Mouse (Mus musculus): Measurements from ENCODE around the gene Ube2z. TPM values are rescaled to one million over a fixed set of nuclear protein-coding genes. Genes with fewer than 3 reads are reported as not detected.
"Not testable (repeated sequence)": the region's sequence is repeated elsewhere in the genome, so short reads cannot be mapped to it uniquely, and the experiment has no call there.

Gene Ube2z
- total RNA-seq (2021), result 10 to 100 TPM; 29.0 to 32.2 TPM

- intact Hi-C loops (cut with DNase I), result no loop called here
- DNase-seq (ENCODE audit: low spot score), result peak; percentile 95
These were observed at the start of gene Ube2z for GRCm38 (mm10) chr11:96065215-96065911. TSS of gene Ube2z (minus strand) at chr11:96065388.

GRCm38 (mm10) chr11:96114077-96114476 lies 48.9 kb upstream of the Ube2z start:
- no peak for DNase-seq (ENCODE audit: low spot score)
- intact Hi-C loops (cut with DNase I), result no loop called here

GRCm38 (mm10) chr11:96111751-96112150 lies 46.6 kb upstream of the Ube2z start, which contains the start of gene Calcoco2:
TSS of gene Calcoco2 (minus strand) at chr11:96111964.
- intact Hi-C loops (cut with DNase I), result no loop called here
- DNase-seq (ENCODE audit: low spot score), result no peak

- intact Hi-C loops (cut with DNase I); DNase-seq (ENCODE audit: low spot score): not testable (repeated sequence)
These were observed 45.8 kb upstream of the Ube2z start for GRCm38 (mm10) chr11:96110950-96111349.

- intact Hi-C loops (cut with DNase I), result no loop called here
- DNase-seq (ENCODE audit: low spot score), result no peak
These were observed 43.2 kb upstream of the Ube2z start for GRCm38 (mm10) chr11:96108376-96108775.

- intact Hi-C loops (cut with DNase I), result loop anchor here (1.0 to 5.0 kb wide), 3 partner anchors 34 to 216 kb away; no protein-coding TSS in a partner anchor
- no peak for DNase-seq (ENCODE audit: low spot score)
These were observed 28.2 kb upstream of the Ube2z start for GRCm38 (mm10) chr11:96093361-96093760.

GRCm38 (mm10) chr11:96092674-96093291 lies 27.6 kb upstream of the Ube2z start:
- no peak for DNase-seq (ENCODE audit: low spot score)
- intact Hi-C loops (cut with DNase I), result loop anchor here (1.0 to 5.0 kb wide), 3 partner anchors 35 to 215 kb away; no protein-coding TSS in a partner anchor

- no peak for DNase-seq (ENCODE audit: low spot score)
- intact Hi-C loops (cut with DNase I), result loop anchor here (5.0 kb wide), 1 partner anchor 214 kb away; no protein-coding TSS in a partner anchor
These were observed 25.9 kb upstream of the Ube2z start for GRCm38 (mm10) chr11:96091073-96091472.

- intact Hi-C loops (cut with DNase I), result no loop called here
- DNase-seq (ENCODE audit: low spot score), result no peak
These were observed 22.8 kb upstream of the Ube2z start for GRCm38 (mm10) chr11:96087981-96088380.

- intact Hi-C loops (cut with DNase I), result no loop called here
- no peak for DNase-seq (ENCODE audit: low spot score)
These were observed 17.5 kb upstream of the Ube2z start for GRCm38 (mm10) chr11:96082682-96083081.

- no peak for DNase-seq (ENCODE audit: low spot score)
- intact Hi-C loops (cut with DNase I), result no loop called here
These were observed 15.5 kb upstream of the Ube2z start for GRCm38 (mm10) chr11:96080736-96081135.

- intact Hi-C loops (cut with DNase I), result loop anchor here (5.0 kb wide), 1 partner anchor 39 kb away; no protein-coding TSS in a partner anchor
- DNase-seq (ENCODE audit: low spot score), result no peak
These were observed 11.3 kb upstream of the Ube2z start for GRCm38 (mm10) chr11:96076221-96077105.

- intact Hi-C loops (cut with DNase I), result loop anchor here (5.0 kb wide), 1 partner anchor 38 kb away; no protein-coding TSS in a partner anchor
These were observed 10.5 kb upstream of the Ube2z start, which contains the start of gene Atp5g1 for GRCm38 (mm10) chr11:96075509-96076220. TSS of gene Atp5g1 (minus strand) at chr11:96075670.

GRCm38 (mm10) chr11:96075177-96075508 lies 10.0 kb upstream of the Ube2z start:
- DNase-seq (ENCODE audit: low spot score), result no peak
- intact Hi-C loops (cut with DNase I), result loop anchor here (5.0 kb wide), 1 partner anchor 38 kb away; no protein-coding TSS in a partner anchor

More at GRCm38 (mm10) chr11:96075509-96076220, 10.5 kb upstream of the Ube2z start, which contains the start of gene Atp5g1:
- peak; percentile 100 for DNase-seq (ENCODE audit: low spot score)

GRCm38 (mm10) chr11:96074351-96075176 lies 9.4 kb upstream of the Ube2z start:
- intact Hi-C loops (cut with DNase I), result loop anchor here (5.0 kb wide), 1 partner anchor 37 kb away; no protein-coding TSS in a partner anchor
- DNase-seq (ENCODE audit: low spot score), result no peak

- intact Hi-C loops (cut with DNase I), result no loop called here
- no peak for DNase-seq (ENCODE audit: low spot score)
These were observed 8.3 kb upstream of the Ube2z start for GRCm38 (mm10) chr11:96073295-96073993.

- DNase-seq (ENCODE audit: low spot score), result no peak
- intact Hi-C loops (cut with DNase I), result no loop called here
These were observed 5.8 kb upstream of the Ube2z start for GRCm38 (mm10) chr11:96071013-96071412.

GRCm38 (mm10) chr11:96070353-96070752 lies 5.2 kb upstream of the Ube2z start:
- no peak for DNase-seq (ENCODE audit: low spot score)
- intact Hi-C loops (cut with DNase I), result no loop called here
